Mouse (Mus musculus) bone marrow, adult 2 months (tissue): ENCODE results near the gene Exoc3l2.

Source experiments
- CTCF ChIP-seq: fragments of 200-500 bp; IDR thresholded peaks from 2 replicates; pipeline ENCODE4 v1.5.1; 2011; ENCODE audit warnings: low read length, control low read depth; ENCODE audit not compliant: control insufficient read depth, insufficient read depth
- POLR2A ChIP-seq: fragments of 200-500 bp; IDR thresholded peaks from 2 replicates; pipeline ENCODE4 v1.6.1; 2011; ENCODE audit warnings: low read depth, mild to moderate bottlenecking, control low read depth, low read length, borderline replicate concordance; ENCODE audit not compliant: control insufficient read depth

DNA sequence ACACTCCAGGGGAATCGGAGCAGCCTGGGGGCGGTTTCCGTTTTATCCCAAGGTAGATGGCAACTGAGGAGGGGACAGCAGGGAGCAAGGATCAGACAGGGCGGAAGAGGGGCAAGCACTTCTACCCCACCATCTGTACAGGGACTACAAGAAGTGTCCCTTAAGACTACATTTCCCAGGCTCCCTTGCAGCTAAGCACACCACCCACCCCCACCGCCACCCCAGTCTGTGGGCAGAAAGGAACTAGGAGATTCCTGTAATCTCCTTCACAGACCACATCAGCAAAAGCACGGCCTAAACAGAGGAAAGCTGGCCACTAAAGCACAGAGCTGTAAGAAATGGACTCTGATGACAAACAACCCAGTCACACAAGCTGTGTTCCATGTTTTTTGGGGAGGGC is 36.8 kb upstream of the Exoc3l2 start:
- TF ChIP-seq CTCF = no peak
- no peak for TF ChIP-seq POLR2A
